Mouse (Mus musculus) right cerebral cortex, postnatal 36 days (tissue): ENCODE measurements around the gene Grid1.
A peak's percentile ranks its signal among the peaks of the same experiment; 100 is the strongest.

Experiments
- DNase-seq, 2 experiments: peaks; one replicate each; pipeline ENCODE4 v3.0.0; 2022; ENCODE audit warnings: low spot score in 2 of 2, mixed read lengths in 1 of 2

Grid1 gene

DNA sequence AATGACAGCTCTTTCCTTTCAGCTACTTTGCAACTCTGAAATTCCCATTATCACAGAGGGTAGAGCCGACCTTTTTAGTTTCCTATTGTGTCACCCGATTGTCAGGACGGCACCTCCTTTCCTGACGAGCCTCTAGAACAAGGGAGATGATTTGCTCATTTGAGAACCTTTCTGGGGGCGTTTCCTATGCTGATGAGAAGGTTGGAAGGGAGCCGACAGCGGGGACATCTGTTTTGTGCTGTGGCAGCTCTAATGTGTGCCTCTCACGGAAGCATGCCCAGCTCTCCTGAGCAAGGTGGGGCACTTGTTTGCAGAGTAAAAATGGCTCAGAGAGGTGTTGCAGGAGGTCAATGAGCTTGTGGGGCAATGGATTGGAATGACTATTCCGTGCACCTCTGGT lies 189.2 kb downstream of the Grid1 start:
- no peak for DNase-seq

DNA sequence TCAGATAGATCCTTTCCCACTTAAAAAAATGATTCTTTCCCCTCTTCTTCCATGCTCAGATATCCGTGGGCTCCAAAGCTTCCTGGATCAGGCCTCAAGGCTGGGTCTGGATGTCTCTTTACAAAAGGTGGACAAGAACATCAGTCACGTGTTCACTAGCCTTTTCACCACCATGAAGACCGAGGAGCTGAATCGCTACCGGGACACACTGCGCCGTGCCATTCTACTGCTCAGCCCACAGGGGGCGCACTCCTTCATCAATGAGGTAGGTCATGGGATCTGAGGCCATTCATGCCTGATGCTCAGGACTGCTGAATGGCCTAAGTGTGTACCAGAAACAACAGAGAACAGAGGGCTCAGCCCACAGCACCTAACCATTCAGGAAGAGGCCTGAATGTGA lies 206.8 kb downstream of the Grid1 start:
- no peak for DNase-seq

DNA sequence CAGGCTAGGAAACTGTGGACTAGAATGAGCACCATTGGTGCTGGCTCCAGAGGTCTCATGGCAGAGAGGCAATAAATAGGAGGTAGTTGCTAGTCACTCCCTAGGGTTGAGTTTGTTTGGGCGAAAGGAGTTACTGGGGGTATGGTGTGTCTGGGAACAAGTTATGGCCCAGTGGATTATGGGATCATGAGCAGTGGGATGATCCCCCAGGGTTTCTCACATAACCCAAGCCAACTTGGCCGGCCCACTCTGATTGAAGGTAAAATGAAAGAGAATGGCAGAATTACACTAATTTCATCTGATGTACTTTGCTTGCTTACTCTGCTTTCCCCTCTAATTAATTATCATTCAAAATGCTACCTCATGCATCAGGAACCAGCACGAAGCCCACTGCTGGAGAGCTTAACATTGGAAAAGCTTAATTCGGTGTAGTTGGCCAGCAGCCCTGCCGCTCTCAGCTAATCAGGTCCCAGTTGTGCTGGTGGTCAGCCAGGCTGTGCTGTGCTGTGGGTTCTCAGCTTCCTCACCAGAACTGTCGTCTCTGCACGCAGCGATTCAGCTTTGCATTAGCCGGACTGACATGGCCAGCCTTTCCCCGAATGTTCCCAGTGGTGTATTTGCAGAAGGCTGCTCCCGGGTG lies 207.7 kb downstream of the Grid1 start:
- no peak for DNase-seq

DNA sequence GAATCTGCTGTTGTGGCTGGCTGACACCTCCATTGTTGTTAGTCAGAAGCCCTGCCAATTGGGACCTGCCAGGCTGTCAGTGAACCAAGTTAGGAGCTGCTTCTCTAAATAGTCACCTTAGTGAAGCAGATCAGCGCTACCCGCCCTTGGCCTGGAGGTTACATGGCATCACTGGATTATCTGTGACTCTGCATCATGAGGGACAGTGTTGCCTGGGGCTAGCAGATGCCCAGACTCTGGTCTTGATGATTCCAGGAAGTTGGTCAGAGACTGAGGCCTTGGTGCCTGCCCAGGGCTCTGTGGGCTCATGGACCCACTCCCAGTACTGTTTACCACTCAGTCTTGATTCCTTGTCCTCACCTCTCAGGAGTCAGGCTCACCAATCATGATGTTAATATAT lies 209.7 kb downstream of the Grid1 start:
- DNase-seq: no peak

DNA sequence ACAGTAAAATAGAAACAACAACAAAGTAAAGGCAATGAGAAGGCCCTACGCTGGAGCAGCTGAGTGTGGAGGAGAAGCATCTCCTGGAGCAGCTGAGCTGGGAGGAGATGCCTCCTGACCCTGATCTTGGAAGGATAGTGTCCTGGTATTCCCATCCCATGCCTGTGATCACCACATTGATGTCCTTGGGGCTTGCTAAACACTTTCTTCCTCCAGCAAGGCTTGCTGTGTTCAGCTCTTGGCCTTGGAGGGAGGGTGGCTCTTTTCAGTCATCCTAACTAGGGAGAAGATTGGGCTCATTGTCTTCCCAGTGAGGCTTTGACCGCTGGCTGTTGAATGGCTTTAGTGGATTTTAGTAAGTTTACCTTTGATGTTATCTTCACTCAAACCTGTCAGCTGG lies 210.4 kb downstream of the Grid1 start:
- no peak for DNase-seq

DNA sequence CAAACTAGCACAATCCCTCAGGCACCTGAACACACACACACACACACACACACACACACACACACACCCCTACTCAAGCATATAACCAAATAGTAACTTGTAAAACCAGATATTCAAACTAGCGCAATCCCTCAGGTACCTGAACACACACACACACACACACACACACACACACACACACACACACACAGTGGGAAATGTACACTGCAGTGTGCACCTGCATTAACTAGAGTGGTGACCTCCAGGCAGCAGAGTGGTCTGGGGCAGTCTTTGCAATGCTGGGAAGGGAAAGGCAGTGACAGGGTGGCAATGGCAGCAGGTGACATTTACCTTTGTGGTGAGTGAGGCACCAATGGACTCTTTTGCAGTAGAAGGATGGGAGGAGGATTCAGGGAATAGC lies 212.4 kb downstream of the Grid1 start:
- no peak for DNase-seq

DNA sequence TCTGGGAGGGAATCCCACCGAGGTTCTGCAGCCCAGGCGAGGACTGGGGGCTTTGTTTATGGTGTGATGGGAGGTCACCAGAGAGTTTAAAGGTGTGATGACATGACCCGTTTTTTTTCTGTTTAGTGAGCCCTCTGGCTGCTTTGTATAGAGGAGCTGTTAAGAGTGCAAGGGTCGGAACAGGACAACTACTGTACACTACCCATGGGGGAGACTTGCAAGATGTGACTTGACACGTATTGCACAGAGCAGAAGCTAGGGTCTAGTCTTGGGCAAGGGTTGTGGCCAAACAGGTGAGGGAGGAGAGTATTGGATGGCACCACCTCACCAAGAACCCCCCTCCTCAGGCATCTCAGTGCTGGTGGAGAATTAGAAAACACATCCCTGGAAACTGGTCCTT lies 224.4 kb downstream of the Grid1 start:
- no peak for DNase-seq

DNA sequence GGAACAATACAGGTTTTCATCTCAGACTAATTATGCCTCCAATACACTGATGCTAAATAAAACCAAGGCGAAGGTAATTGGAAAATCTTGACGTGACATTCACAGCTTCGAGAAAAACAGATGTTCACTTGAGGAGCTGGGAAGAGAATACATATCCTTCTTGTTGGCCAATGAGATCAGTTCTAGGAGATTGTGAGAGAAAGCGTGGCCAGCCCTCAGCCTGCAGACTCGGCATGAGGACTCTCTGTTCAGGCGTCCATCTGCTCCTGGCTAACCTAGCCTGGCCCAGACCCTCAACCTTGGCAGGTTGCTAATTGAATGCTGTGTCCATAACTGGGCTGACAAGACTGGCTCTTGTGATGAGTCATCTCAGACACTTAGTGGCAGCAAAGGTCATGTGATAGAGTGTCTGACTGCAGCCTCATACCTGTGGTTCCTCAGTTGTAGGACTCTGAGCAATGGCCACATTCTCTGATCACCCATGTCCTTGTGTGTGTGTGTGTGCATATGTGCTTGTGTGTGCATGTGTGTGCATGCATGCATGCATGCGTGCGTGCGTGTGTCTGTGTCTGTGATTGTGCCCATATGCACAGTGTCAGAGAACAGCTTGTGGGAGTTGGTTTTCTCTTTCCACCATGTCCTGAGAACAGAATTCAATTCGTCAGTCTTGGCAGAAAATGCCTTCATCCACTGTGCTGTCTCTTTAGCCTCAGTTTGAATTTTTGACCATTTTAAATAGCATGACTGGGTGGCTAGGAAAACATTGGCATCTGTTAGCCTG lies 225.2 kb downstream of the Grid1 start:
- no peak for DNase-seq

DNA sequence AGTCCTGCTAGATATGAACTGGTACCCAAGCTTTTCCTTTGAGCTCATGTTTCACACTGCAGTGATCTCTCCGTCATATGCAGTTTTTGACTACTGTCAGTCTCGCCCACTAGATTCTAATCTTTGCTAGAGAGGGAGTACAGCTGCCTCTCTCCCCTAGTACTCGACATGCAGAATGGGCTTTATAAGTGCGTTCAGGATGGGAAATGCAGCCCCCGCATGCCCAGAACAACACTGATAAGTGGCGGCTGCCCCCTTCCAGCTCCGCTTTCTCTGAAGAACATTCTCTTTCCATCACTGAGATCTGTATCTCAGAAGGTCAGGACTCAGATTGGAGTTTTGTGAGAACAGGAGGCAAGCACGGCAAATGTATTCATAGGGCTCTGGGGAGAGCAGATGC lies 229.3 kb downstream of the Grid1 start:
- no peak for DNase-seq

DNA sequence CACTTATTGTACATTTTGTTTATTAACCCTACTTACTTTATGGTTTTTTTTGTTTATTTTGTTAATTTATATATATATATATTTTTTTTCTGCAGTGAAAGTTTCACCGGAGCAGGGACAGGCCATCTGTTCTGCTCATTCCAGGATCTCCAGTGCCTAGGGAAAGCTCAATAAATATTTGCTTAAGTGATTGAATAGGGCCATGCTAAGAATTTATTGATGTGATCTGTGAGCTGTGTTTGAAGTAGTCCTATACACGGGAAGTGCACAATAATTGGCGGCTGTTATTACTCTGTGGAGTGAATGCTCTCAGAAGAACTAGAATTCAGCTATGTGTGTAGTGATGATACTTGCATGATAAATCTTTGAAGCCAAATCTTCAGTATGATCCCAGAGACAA lies 234.2 kb downstream of the Grid1 start:
- no peak for DNase-seq

DNA sequence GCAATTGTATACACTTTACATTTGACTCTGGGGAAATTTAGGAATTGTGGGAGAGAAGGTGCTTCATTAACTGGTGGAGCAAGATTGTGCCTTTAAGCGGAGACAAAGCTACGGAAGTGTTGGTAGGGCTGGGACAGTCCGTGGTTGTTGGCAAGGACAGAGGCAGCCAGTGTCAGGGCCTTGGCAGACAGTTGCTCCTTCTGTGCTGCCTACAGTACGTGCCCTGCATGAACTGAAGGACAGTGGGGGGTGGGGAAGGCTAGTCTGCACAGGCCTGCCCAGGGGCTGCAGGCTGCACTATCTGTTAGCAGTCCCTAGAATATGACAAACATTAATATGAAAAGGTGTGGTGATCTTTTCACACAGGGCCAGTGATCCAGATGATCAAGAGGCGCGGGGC lies 254.7 kb downstream of the Grid1 start:
- DNase-seq: peak; percentile 41 to 50

DNA sequence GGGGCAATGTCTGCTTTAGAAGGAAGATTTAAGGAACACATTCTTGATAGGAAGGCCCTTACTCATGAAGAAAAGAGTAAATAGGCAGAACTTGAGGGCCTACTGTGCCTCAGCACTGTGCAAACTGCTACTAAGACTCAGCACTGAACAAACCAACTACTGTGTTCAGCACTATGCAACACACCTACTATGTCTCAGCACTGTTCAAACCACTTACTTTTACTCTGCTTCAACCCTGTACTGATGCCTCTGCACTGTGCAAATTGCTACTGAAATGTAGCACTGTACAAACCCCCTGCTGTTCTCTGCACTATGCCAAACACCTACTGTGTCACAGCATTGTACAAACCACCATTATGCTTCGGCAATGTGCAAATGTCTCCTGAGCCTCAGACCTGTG lies 260.0 kb downstream of the Grid1 start:
- DNase-seq: no peak

DNA sequence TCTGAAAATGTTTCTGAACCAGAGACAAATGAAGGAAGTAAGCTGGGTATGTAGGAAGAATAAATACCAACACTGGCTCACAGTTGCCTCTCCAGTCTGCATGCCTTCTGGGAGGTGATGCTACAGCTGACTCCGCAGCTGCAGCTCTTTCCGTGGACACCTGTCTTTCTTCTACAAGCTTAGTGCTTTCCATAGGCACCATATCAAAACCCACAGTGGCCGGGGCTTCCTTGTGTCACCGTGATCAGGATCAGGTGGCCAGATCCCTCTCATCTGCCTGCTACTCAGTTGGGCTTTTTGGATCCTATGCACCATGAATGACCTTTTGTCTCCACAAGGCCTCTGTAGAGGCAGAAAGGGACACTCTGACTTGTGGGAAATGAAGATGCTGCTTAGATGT lies 272.7 kb downstream of the Grid1 start:
- DNase-seq: no peak

DNA sequence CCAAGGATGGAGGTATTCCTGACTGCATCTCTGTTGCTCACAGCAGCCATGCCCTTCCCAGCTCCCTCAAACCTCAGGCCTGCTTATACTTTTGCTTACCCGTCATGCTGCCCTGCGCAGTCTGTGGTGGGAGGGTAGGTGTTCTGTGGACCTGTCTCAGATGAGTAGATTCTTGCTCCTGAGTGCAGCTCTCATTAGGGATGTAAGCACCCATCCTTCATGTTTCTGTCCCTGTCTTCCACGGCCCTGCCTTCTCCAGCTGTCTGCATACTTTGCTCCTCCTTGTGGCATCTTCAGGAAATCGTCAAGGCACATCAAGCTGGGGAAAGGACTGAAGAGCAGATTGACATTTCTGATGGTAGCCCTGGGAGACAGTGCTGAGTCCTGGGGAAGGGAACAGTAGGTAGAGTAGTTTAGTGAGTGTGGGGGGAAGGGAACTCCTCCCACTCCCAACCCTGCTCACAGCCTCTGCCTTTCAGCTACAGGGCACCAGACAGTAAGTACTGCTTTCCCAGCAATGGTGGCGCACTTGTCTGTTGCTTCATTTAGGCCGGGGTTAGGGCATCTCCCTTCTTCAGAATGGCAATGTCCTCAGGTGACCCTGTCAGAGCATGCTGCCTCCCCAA lies 273.8 kb downstream of the Grid1 start:
- DNase-seq: no peak

DNA sequence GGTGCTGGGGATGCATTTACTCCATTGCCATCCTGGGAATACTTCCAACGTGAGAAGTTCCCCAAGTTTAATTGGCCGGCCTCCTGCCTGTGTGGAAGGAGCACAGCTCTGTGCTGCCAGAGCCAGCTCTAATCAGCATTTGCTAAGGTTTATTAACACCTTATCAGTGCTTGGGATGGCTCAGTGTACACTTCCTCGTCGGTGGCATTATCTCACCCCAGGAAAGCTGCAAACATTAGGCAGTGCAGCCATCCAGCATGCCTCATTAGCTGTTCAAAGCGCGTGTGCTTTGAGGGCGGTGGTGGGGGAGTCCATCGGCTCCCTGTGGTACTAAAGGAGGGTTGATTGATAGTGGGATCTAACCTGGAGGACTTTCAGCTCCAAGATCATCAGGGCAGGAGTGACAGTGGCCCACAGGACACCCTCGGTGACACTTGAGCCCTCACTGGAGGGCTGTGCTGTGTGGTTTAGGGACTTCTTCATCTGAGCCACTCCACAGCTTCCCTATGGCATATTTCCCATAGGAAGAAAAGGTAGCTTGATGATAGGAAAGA lies 275.7 kb downstream of the Grid1 start:
- DNase-seq: no peak

DNA sequence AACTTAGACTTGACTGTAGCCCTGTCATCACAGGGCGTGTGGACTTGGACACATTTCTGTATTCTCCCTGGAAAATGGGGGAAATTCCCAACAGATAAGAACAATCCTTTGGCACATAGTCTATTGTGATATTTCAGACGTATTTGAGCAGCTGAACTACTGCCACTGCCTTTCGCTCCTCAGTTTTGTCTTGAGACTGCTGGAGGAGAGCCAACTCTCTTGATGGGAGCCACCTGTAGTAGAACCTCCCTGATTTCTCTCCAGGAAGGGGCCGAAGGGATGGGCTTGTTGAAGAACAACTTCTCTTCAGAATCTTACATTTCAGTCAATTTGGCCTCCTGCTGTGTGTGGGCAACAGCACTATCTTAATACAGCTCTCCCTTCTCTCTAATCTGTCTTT lies 276.2 kb downstream of the Grid1 start:
- DNase-seq: no peak

DNA sequence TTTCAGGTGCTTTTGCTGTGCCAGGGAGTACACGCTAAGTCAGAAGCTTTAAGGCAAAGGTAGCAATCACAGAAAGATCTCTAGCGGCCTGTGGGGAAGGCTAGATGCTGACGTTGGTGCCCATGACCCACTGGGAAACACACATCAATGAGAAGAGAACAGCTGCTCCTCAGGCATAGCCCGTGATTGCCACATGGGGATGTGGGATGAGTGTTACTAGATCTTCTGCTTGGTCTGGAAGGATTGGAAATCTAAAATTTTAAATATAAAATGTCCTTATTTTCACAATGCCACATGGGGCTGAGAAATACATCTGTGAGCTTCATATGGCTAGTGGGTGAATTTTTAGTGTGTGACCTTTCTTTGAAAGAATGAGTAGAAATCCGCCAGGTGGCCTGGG lies 277.3 kb downstream of the Grid1 start:
- DNase-seq: no peak

DNA sequence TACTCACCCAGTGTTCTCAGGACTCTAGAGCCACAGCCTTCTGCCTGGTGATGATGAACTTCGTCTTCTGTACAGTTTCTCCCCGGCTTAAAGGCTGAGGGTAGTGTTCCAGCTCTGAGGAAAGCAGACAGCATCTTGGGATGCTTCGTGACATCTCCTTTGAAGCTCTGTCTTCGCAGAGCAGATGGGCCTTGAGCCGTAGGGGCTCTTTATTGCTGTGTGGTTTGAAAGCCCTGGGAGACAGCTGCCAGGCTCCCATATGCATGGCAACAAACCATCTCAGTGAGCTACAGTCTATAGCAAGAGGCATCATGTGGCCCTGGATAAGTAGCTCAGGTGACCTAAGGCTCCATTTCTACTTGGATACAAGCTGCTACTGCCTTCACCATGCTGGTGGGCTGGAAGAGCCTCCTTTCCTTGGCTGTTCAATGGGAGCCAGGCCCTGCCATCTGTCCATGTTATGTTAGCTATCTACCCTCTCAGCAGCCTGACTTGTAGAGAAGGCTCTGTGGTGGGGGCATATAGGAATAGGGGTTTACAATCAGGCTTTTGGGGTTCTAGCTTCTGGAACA lies 283.8 kb downstream of the Grid1 start:
- DNase-seq: no peak

DNA sequence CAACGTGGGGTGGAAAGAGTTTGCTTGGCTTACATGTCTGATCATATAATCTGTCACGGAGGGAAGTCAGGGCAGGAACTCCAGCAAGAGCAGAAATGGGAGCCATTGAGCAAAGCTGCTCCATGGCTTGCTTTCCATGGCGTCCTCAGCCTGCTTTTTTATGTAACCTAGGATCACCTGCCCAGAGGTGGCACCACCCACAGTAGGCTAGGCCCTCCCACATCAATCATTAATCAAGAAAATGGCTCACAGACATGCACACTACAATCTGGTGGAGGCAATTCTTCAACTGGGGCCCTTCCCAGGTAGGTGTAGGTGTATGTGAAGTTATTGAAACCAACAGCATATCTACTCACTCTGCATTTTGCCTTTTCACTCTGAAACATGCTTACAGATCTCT lies 287.7 kb downstream of the Grid1 start:
- DNase-seq: no peak

DNA sequence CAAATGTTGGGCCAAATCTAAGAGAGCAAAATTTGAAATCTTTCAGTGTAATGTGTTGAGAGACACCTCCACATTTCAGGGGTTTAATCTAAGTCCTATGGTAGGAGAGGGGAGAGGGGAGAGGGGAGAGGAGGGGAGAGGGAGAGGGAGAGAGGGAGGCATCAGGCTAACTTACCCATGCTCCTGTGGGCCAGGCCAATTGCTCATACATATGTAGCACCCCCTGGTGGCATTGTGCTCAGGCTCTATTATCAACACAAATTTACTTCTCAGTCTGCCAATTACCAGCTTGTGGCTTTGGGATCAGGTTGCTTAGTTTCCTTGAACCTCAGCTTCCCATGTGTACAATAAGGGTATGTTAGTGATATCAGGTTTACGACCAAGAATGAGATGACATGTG lies 291.0 kb downstream of the Grid1 start:
- no peak for DNase-seq

DNA sequence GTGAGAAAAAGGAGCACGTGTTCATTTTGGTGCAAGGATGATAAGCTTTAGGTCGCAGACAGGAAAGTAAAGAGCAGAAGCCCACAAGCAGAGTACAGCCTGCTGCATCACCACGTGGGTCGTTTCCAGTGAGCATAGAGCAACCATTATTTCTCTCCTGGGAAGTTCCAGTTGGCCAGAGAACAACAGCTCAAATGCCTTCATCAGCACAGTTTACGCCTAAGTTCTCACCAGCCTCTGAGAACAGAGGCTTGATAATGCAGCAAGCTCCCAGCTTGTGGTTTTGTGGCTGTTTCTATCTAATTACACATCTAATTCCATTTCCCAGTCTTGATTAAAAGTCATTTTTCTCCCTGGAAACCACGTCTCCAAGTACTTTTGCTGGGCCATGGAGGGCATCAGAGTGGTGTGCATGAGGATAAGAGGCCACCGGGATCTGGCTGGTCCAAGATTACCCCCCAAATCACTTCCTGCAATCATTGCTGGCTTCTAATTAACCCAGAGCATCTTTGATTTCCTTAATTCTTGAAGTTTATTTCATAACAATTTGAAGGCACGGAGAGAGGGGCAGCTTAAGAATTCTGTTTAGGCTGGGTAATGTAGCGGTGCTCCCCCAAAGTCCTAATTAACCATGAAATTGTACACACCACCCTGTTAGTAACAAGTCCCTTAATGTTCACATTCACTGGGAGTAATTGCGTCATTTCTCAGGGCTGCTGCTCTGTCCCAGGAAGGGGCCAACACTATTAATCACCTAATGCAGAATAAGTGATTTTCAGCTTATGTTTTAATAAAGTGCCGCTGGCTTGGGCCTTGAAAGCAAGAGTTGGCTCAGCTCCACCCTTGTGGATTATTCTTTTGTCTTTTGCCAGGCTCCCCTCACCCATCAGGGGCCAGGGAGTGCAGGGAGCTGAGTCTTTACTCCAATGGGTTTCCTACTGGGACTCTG lies 292.7 kb downstream of the Grid1 start:
- no peak for DNase-seq

DNA sequence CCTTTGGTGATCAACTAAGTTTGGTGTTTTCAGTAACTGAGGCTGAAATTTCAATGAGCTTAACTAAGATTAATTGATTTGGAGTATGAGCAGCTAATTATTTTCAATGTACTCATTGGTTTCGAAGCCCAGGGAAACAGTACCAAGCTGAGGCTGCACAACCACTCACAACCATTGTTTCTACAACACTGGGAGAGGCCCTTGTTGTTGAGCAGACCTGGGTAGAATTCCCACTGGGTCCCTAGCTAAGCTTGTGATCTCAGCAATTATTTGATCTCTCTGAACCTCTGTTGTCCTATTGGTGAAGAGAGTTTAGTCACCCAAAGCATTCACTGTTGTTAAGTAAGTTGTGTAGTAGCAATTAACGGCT lies 293.4 kb downstream of the Grid1 start:
- no peak for DNase-seq
